Mouse (Mus musculus) forelimb bud, embryonic 11.5 days (tissue): Measurements from ENCODE around the gene Tmem189.
"Not testable (repeated sequence)": the region's sequence is repeated elsewhere in the genome, so short reads cannot be mapped to it uniquely, and the experiment has no call there.

Source experiments
- DNase-seq: peaks from one replicate; pipeline ENCODE4 v3.0.0-alpha.2; 2012; ENCODE audit warnings: low read depth, low spot score

Tmem189 gene

GRCm38 (mm10) chr2:167622965-167623364, 66.7 kb downstream of the Tmem189 start:
- DNase-seq, result no peak

- no peak for DNase-seq
Measured at GRCm38 (mm10) chr2:167622352-167622751, 67.3 kb downstream of the Tmem189 start.

- DNase-seq, result no peak
Measured at GRCm38 (mm10) chr2:167621255-167622087, 68.2 kb downstream of the Tmem189 start.

GRCm38 (mm10) chr2:167617472-167617871, 72.2 kb downstream of the Tmem189 start:
- no peak for DNase-seq

GRCm38 (mm10) chr2:167617034-167617433, 72.6 kb downstream of the Tmem189 start:
- DNase-seq, result no peak

GRCm38 (mm10) chr2:167613335-167613734, 76.3 kb downstream of the Tmem189 start:
- DNase-seq, result not testable (repeated sequence)

GRCm38 (mm10) chr2:167612122-167612521, 77.5 kb downstream of the Tmem189 start:
- no peak for DNase-seq

- DNase-seq, result no peak
Measured at GRCm38 (mm10) chr2:167611287-167611686, 78.3 kb downstream of the Tmem189 start.

GRCm38 (mm10) chr2:167606745-167607123, 82.9 kb downstream of the Tmem189 start:
- no peak for DNase-seq

GRCm38 (mm10) chr2:167605817-167606744, 83.5 kb downstream of the Tmem189 start:
- DNase-seq, result no peak

- DNase-seq, result peak; percentile 93
Measured at GRCm38 (mm10) chr2:167605178-167605794, 84.3 kb downstream of the Tmem189 start.

- no peak for DNase-seq
Measured at GRCm38 (mm10) chr2:167602978-167603377, 86.6 kb downstream of the Tmem189 start.

- DNase-seq, result no peak
Measured at GRCm38 (mm10) chr2:167602364-167602763, 87.3 kb downstream of the Tmem189 start.

GRCm38 (mm10) chr2:167600481-167600995, 89.1 kb downstream of the Tmem189 start:
- DNase-seq, result no peak

- DNase-seq, result no peak
Measured at GRCm38 (mm10) chr2:167599917-167600316, 89.7 kb downstream of the Tmem189 start.

GRCm38 (mm10) chr2:167599195-167599594, 90.4 kb downstream of the Tmem189 start:
- no peak for DNase-seq

- DNase-seq, result peak; percentile 83
Measured at GRCm38 (mm10) chr2:167597492-167598186, 92.0 kb downstream of the Tmem189 start.

GRCm38 (mm10) chr2:167596726-167597491, 92.7 kb downstream of the Tmem189 start:
- DNase-seq, result no peak

- no peak for DNase-seq
Measured at GRCm38 (mm10) chr2:167596262-167596661, 93.4 kb downstream of the Tmem189 start.

GRCm38 (mm10) chr2:167595761-167596171, 93.9 kb downstream of the Tmem189 start:
- peak; percentile 92 for DNase-seq
